Mouse (Mus musculus) kidney, postnatal 36 days (tissue): Measurements from ENCODE around the gene Olfr12.
A peak's percentile ranks its signal among the peaks of the same experiment; 100 is the strongest.

Experiments used
- DNase-seq, 2 experiments: peaks; one replicate each; pipeline ENCODE4 v3.0.0; 2021 to 2022; ENCODE audit warnings: mixed read lengths in 2 of 2

The Olfr12 gene

DNA sequence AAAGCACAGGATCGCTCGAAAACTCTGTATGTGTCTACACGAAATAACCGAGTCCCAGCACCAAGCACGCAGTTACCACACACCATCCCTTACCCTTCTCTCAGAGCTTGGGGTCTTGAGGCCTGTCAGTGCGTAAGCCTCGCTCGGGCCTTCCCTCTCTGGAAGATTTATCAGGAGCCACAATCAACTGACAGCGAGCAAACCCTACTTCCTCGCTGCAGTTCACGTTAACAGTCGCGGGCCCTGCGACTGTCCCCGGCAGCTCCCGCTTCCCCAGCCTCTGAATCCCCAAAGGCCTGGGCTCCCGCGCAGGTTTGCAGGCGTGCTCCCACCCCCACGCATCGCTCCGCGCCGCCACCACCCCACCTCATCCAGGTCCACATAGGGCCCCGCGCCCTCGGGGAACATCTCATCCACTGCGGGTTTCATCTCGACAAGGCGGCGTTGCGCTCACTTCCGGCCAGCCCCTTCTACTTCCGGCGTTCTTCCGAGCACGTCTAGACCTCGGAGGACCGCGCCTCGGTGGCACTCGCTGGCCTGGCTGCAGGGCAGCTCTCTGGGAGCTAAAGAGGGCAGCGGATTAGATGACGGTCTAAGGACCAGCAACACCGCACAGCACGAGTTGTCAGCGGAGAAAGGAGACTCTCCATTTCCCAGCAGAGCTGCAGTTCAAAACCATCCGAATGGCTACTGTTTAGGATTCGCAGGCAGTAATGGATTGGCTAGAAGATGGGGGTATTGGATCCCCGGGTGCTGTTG is 24.1 kb downstream of the Olfr12 start, which contains the start of gene Cops9:
Cops9 (minus strand) TSS at position 472 of the 759 bp plus-strand sequence.
- DNase-seq = peak; percentile 91 to 95

DNA sequence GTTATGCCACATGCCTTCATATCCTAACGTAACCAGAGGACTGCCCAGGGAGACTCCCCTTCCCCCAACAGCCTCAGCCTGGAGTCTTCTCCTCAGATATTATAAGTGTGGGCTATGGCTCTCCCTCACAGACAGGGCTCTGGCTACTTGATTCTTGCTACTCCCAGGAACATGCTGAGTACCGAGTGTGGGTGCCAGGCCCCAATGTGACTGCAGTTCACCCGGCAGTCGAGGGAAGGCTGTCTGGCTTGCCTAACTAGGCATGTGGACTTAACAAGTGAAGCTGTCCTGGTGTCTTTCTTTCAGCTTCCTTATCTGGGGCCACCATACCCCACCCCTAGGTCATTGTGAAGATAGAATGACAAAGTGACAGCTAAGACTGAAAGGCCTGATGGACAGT is 26.1 kb downstream of the Olfr12 start:
- no peak for DNase-seq

DNA sequence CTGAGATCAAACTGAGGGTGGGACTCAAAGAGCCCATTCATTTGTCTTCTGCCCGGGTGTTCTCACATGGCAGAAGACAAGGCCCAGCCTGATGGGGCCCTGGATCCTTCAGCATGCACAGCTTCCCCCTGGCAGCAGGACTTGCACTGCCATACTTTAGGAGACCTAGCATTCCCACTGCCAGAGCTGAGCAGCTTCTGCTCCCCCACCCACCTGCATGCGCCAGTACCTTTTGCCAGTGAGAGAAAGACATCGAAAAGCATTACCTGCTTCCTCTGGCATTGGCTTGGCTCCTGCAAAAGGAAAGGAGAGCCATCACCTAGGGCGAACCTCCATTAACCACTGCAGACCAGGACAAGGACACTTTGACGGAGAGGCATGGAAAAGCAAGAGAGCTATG is 27.3 kb downstream of the Olfr12 start:
- DNase-seq = no peak

DNA sequence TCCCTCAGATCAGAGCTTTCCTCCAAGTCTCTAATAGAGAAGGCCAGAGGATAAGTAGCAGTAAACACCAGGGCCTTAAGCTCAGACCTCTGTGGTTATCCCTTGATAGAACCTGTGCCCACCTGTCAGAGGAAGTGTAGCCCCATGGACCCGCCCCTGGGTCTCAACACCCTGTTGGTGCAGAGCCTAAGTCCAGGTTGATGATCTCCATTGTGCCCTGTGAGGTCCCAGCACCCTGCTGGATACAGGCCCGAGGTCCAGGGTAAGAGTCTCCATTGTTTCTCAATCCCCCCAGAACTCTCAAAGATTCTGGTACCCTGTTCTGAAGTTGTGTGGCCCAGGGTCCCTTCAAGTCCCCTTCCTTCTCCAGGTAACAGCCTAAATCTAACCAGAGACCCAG is 28.5 kb downstream of the Olfr12 start:
- no peak for DNase-seq

DNA sequence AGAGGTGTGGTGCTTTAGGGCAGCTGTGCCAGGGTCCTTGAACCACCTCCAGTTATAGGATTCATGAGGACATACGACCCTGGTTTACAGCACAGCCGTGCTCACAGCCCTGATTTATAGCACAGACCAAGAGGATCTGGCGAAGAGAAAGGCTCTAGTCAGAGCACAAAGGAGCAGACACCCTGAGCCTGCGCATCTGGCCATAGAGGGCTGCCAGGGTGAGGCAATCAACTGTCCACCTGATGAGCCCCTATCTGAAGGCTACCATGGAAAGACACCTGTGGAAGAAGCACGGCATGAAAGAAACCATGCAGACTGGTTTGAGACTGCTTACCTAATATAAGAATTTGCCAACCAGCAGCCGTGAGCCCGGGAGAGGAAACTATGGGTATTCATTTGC is 29.0 kb downstream of the Olfr12 start:
- no peak for DNase-seq

DNA sequence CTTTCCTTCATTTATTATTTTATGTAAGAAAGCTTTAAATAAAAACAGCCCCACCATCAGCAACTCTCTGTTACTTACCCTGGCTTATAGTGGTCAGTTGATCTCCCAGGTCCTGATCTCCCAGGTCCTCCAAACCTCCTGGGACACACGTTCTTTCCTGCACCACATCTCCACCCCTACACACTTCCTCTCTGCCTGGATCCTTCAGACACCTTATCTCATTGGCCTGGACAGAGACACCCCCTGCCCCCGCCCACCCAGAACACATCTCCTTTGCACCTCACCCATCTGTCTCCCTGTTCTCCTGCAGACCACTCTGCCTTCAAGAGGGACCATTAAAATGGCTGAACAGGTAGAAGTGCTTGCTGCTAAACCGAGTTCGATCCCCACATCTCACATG is 29.4 kb downstream of the Olfr12 start:
- no peak for DNase-seq

DNA sequence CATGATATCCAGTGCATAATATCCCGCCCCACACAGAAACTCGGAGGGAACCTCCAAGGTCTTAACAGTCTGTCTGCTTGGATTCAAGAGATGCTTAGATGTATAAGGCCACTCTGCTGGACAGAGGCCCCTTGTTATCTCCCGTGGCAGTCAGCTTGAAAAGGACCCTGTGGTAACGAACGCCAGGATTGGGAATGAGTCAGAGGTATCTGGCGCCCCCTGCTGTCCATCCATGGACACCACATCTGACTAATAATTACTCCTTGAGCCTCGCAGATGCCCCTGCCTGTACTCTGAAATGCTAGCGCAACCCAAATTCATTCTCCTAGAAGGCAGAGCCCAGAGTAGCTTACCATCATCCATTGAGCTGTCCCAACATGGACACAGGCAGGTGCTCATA is 30.2 kb downstream of the Olfr12 start:
- peak; percentile 60 to 85 for DNase-seq

DNA sequence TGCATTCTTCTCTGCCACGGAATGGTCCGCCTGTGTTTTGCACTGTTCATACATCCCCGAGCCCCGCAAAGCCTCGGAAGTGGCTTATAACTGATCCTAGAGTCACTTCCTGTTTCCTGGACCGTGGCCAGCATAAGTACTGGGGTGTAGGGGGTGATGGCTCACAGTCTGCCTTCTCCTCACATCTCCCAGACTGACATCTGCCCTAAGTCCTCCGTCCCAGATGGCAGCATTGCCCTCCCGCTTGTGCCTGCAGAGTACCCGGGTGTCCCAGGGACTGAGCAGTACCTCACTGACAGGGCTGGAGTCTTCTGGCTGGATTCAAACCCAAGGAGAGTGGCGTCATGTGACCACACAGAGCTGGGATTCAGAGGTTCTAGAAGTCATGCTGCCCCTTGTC is 30.6 kb downstream of the Olfr12 start:
- peak in 1 of 2 experiments; percentile 12 for DNase-seq

DNA sequence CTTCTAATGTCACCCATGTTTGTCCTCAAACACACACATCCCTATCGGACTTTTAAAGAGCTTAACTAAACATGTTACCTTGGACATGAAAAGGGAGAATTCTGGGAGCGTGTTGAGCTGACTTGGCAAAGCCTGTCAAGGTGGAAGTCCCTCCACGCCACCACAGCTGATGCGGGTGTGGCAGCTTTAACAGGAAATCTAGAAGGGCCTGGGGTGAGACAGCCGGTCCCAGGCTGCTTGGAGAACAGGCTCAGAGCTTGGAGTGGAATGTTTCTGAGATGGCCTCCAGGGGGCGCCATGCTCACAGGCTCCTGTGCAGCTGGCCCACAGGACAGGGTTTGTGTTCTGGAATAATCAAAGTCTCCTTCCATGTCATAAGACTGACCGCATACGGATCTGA is 31.1 kb downstream of the Olfr12 start, which contains the start of gene Otos:
Otos (minus strand) TSS at position 169 of the 400 bp plus-strand sequence.
- DNase-seq = peak; percentile 62 to 84

DNA sequence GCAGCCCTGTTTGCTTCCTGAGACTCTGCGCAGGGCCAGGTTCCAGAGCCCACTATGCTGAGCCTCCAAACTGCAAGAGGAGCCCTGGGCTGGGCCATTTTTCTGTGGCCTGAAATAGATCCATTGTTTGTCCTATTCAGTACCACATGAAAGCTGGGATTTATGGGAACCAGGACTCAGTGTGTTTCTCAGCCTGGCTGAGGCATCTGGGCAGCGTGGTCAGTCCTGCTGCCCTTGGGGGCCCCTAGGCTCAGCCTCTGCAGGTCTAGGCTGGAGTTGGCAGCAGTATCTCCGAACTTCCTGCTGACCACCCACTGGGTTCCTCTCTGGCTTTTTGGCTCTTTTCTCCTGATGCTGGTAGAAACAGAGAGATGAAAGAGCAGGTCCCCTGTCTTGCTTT is 33.9 kb downstream of the Olfr12 start:
- DNase-seq = no peak

DNA sequence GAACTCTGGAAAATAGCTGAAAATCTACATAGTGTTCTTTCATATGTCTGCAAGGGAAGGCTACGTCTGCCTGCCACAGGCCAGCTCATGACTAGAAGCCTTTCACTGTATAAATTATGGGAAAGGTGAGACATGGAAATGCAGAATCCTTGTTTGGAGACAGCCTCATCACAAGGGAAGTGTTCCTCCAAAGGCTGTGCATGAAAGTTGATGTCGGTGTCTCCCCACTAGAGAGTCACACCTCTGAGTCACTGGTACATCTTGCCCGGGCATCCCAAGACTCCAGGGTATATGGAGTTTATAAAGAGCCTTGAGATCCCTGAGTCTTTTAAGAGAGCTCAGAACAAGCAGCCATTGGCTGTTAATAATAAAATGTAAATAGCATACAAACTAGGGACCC is 35.6 kb downstream of the Olfr12 start:
- DNase-seq = no peak

DNA sequence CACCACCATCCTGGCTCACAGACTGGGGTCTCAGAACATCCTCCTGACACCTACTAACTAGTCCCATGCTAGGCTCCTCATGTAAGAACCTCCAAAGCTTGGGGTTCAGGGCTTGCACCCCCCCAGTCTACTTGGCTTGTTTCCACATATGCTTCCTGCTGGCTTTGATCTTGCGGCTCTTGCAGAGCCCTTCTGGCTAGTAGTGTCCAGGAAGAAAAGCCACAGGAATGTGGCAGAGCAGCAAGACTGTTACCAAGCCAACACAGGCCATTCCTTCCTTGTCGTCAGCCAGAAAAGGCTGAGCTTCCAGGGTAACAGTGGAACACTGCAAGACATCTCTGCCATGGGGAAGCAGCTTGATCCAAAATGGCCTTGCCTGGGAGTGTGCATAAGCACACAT is 37.1 kb downstream of the Olfr12 start:
- DNase-seq = no peak

DNA sequence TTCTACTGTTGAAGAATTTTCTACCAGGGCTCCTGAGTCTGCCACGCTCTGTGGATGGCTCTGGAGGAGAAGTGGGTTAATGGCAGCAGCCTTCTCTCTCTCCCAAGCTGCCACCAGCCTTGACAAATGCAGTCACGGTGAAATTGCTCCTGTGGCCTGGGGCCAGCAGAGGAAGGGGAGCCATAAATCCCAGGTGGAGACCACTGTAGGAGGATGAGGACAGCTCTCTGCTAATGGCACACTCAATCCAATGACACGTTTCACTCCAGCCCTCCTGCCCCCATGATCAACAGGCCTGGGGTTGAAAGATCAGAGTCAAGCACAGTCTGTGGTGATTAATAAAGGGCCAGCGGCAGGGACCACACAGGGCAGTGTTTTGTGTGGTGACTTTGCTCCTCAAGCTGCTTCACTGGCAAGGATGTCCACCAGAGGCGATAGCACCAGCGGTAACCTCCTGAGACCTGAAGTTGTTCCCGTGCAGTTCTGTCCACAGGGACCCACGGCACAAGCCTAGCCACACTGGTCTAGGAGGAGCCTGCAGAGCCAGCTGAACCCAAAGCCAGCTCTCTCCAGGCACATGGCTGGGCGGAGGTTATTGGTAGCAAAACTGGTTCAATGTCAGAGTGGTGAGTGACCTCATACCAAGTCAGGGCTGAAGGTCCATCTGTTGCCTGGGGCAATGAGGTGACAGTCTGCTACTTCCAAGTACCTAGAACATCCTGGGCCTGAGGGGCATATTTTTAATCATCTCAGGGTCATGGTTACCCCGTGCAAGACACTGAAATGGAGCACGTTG is 39.6 kb downstream of the Olfr12 start:
- DNase-seq = no peak

DNA sequence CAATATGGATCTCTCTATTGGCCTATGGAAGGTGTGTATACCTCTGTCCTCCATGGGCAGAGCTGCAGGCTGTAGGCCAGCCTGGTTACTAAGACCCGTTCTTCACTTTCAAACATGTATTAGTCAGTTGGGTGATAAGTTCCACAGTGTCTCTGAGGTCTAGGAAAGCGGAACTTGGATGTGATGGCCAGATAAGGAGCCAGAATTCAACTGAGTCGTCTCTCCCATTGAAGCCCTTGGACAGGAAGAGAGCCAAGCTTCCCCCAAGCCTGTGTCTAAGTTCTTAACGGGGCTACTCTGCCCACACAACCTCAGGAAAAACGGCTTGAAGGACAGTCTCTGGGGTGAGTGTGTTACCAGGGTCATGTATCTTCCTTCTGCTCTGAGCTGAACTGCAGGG is 41.8 kb downstream of the Olfr12 start:
- no peak for DNase-seq

DNA sequence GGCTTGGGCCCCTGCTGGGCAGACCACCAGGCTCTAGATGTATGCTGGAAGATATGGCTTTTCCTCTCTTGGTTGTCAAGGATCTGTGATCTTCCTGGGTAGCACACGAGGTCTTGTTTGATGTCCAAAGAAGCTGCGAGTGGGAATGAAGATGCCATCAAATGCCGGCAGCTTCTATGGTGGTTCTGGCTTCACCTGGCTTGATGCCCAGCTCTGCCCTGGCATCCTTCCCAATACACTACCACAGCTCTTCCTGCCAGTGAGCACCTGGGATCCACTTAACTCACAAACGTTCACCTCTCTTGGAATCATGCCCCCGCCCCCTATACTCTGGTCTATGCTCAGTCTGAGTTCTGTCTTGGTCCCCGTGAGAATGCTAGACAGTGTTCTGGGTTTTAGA is 49.5 kb downstream of the Olfr12 start:
- DNase-seq = peak; percentile 26 to 64

DNA sequence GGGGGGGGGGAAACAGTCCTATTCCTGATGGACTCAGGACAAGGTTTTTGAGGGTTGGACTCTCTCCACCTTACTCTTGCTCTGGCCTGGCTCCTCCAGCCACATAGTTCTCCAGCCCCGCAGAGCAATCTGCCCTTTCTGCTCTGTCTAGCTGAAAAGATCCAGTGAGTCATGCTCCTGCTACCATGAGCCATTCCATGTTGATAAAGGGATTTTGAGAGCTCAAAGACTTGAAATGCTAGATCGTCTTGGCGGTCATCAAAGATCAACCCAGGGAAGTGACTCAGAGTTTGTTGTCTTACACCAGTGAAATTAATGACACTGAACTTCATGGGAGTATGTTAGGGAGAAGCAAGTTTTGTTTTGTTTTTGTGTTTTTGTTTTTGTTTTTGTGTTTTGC is 51.8 kb downstream of the Olfr12 start:
- DNase-seq = no peak

DNA sequence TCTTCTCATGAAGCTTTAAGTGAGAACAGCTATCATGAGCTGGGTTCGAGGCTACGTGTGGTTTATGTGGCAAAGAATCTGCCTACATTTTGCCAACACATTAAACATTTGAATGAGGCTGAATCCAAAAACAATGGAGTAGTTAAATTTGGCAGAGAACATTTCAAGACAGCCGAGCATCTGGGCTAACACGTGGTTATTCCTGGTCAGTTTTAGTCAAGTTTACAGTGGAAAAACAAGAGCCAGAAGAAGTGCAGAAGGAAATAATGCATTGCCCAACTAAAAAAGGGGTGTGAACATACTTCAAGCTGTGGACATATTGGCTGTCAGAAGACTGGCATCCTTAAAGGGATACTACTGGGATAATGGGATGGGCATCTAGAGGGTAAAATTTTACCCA is 53.7 kb downstream of the Olfr12 start:
- no peak for DNase-seq
